Mouse (Mus musculus): Measurements from ENCODE around the gene Arpc5.

DNA sequence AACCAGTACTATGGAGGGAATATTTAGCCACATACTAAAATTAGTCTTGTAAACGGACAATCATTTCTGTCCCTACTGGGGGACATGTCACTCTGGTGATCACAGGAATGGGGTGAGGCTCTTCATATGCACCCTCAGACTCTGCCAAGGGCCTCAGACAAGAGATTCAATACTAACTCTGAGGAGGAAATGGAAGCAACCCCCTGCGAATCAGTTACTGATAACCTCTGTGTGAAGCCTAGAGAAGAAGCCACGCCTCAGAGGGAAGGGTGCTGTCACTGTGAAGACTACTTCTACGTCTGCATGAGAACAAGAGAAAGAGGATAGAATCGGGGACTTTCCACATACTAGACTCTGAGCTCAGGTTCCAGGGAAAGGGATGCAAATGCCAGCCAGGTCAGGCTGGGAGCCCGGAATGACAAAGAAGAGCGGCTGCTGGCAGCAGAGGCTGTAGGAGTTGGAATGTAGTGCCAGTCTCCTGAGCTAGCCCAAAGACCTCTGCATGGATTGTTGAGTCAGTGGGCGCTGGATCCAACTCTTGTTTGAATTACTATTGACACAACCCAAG lies 29.4 kb downstream of the Arpc5 start:
- TF ChIP-seq CTCF (IDR thresholded peaks at IDR 0.05; ENCODE audit: low read depth, low read length): no peak
- no peak for TF ChIP-seq GATA1 (IDR thresholded peaks at IDR 0.05; ENCODE audit: borderline replicate concordance, low read length)
- no peak for TF ChIP-seq TAL1 (conservative IDR thresholded peaks at IDR 0.05; ENCODE audit: low read depth, low read length)
- TF ChIP-seq GATA2 (IDR thresholded peaks at IDR 0.05; ENCODE audit: borderline replicate concordance, low read depth, low read length): no peak
